Mouse (Mus musculus) cerebellum, adult 2 months (tissue): ENCODE data around the gene Kif16b.

Source experiments
- CTCF ChIP-seq: fragments of 200-500 bp; IDR thresholded peaks from 2 replicates; pipeline ENCODE4 v1.5.1; 2011; ENCODE audit warnings: low read depth, mild to moderate bottlenecking, control low read depth, low read length, moderate library complexity, borderline replicate concordance; ENCODE audit not compliant: insufficient read depth
- POLR2A ChIP-seq: fragments of 200-500 bp; IDR thresholded peaks from 2 replicates; pipeline ENCODE4 v1.6.1; 2011; ENCODE audit warnings: low read length, control low read depth, borderline replicate concordance; ENCODE audit not compliant: insufficient read depth

DNA sequence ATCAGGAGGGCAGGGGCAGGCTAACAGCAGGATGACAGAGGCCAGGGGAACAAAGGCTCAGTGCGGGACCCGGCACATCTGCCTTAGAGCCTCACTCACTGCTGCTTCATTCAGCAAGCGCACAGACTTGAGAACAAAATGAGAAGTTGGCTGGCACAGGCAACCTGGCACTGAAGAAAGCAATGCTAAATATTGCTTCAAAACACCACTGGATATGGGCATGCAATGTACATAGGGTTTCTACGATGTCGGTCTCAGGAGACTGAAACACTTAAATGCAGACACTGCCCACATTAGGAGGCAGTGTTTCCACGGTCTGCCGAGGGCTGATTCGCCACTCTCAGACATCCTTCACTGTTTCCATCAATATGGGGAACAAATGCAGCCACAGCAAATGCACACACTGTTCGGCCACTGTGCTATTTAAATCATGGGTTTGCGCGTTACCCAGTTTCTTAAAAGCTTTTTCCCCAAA, 131.6 kb downstream of the Kif16b start:
- TF ChIP-seq POLR2A (no peak), CTCF (no peak)
